Mouse (Mus musculus): Measurements from ENCODE around the gene Lmod3. TPM values are rescaled to one million over a fixed set of nuclear protein-coding genes. Genes with fewer than 3 reads are reported as not detected.

Gene Lmod3
- polyA plus RNA-seq, 1 experiment from 2014 or later = 21.6 TPM

- H3K27me3 ChIP-seq (replicated peaks; ENCODE audit: control insufficient read depth, insufficient read depth, low read length) = no peaks in the 10 kb centered on the region
- peaks cover 8% of the 10 kb centered on the region for H3K4me1 ChIP-seq (ENCODE audit: control insufficient read depth, insufficient read depth, low read length)
- H3K36me3 ChIP-seq (ENCODE audit: control insufficient read depth, insufficient read depth, low read length) = peaks cover 29% of the 10 kb centered on the region
- DNase-seq (ENCODE audit: low spot score) (peak; percentile 22), ATAC-seq (ENCODE audit: low read depth) (no peak)
- H3K4me2 ChIP-seq (ENCODE audit: low read depth, low read length) = no peak overlapping the region
- 91% methylated on average over 9 of the region's 9 CpGs for WGBS
- H3K4me3 ChIP-seq (ENCODE audit: low read depth, low read length) = no peak overlapping the region
- H3K9me3 ChIP-seq (ENCODE audit: control insufficient read depth, low read length) = no peaks in the 10 kb centered on the region
- no peak overlapping the region for H3K27ac ChIP-seq (replicated peaks; ENCODE audit: low read depth, low read length)
- H3K9ac ChIP-seq (ENCODE audit: low read depth, low read length) = no peak overlapping the region
Measured at GRCm38 (mm10) chr6:97227067-97227847, 25.3 kb downstream of the Lmod3 start.

- Histone ChIP-seq H3K4me3 (ENCODE audit: low read depth, low read length) (no peak overlapping the region), H3K4me1 (ENCODE audit: control insufficient read depth, insufficient read depth, low read length) (peaks cover 19% of the 10 kb centered on the region), H3K4me2 (ENCODE audit: low read depth, low read length) (no peak overlapping the region), H3K9me3 (ENCODE audit: control insufficient read depth, low read length) (no peaks in the 10 kb centered on the region), H3K36me3 (ENCODE audit: control insufficient read depth, insufficient read depth, low read length) (peaks cover 17% of the 10 kb centered on the region), H3K27me3 (replicated peaks; ENCODE audit: control insufficient read depth, insufficient read depth, low read length) (no peaks in the 10 kb centered on the region), H3K9ac (ENCODE audit: low read depth, low read length) (no peak overlapping the region), H3K27ac (replicated peaks; ENCODE audit: low read depth, low read length) (no peak overlapping the region)
- DNase-seq (ENCODE audit: low spot score) (no peak), ATAC-seq (ENCODE audit: low read depth) (no peak)
- WGBS = 15% methylated on average over 1 of the region's 1 CpGs
Measured at GRCm38 (mm10) chr6:97226083-97226491, 26.5 kb downstream of the Lmod3 start.

DNA sequence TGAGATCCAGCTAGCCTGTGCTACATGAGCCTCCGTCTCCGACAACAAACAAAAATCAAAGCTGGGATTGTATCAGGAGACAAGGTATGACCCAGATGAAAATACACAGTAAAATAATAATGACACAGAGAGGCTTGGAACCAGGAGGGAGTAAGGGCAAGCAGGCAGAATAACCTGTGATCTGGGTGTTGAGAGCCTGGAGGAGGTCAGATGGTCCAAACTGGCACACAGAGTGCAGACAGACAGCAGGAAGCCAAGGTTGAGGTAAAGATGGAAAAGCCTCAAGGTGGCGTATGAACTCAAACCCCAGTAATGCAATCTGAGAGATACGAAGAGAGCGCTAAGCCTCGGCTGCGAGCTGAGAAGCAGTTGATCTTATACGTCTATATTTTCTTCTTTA, 28.1 kb downstream of the Lmod3 start:
- 93% methylated on average over 8 of the region's 8 CpGs for WGBS
- H3K36me3 ChIP-seq (ENCODE audit: control insufficient read depth, insufficient read depth, low read length) = peaks cover 6% of the 10 kb centered on the region
- no peak for ATAC-seq (ENCODE audit: low read depth)
- H3K4me3 ChIP-seq (ENCODE audit: low read depth, low read length) = no peak overlapping the region
- H3K4me2 ChIP-seq (ENCODE audit: low read depth, low read length) = no peak overlapping the region
- H3K27ac ChIP-seq (replicated peaks; ENCODE audit: low read depth, low read length) = no peak overlapping the region
- DNase-seq (ENCODE audit: low spot score) = no peak
- H3K9ac ChIP-seq (ENCODE audit: low read depth, low read length) = no peak overlapping the region
- H3K27me3 ChIP-seq (replicated peaks; ENCODE audit: control insufficient read depth, insufficient read depth, low read length) = no peaks in the 10 kb centered on the region
- peaks cover 21% of the 10 kb centered on the region for H3K4me1 ChIP-seq (ENCODE audit: control insufficient read depth, insufficient read depth, low read length)
- no peaks in the 10 kb centered on the region for H3K9me3 ChIP-seq (ENCODE audit: control insufficient read depth, low read length)

DNA sequence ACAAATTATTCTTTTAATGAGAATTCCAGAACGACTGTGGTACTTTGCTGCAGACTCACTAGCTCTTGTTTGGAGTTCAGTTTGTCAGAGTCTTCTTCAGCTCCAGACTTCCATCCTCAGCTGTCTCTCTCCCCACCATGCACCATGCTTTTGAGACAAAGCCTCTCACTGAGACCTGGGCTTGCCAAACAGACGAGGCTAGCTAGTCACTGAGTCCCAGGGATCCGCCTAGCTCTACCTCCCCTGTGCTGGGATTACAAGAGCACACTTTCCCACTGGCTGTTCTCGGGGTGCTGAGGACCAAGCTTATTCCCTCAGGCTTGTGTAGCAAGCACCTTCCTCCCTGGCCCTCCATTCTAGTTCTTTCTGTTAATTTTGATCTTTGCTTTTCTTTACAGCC, 29.0 kb downstream of the Lmod3 start:
- no peak overlapping the region for H3K4me2 ChIP-seq (ENCODE audit: low read depth, low read length)
- peaks cover 21% of the 10 kb centered on the region for H3K4me1 ChIP-seq (ENCODE audit: control insufficient read depth, insufficient read depth, low read length)
- H3K4me3 ChIP-seq (ENCODE audit: low read depth, low read length) = no peak overlapping the region
- DNase-seq (ENCODE audit: low spot score) (peak; percentile 30), ATAC-seq (ENCODE audit: low read depth) (no peak)
- H3K9me3 ChIP-seq (ENCODE audit: control insufficient read depth, low read length) = no peaks in the 10 kb centered on the region
- 77% methylated on average over 4 of the region's 4 CpGs for WGBS
- H3K9ac ChIP-seq (ENCODE audit: low read depth, low read length) = no peak overlapping the region
- peak overlapping the region; percentile 53 for H3K27ac ChIP-seq (replicated peaks; ENCODE audit: low read depth, low read length)
- H3K27me3 ChIP-seq (replicated peaks; ENCODE audit: control insufficient read depth, insufficient read depth, low read length) = no peaks in the 10 kb centered on the region
- no peaks in the 10 kb centered on the region for H3K36me3 ChIP-seq (ENCODE audit: control insufficient read depth, insufficient read depth, low read length)

- peak overlapping the region; percentile 54 for H3K27ac ChIP-seq (replicated peaks; ENCODE audit: low read depth, low read length)
- DNase-seq (ENCODE audit: low spot score) (peak; percentile 86), ATAC-seq (ENCODE audit: low read depth) (peak; percentile 54; the same call in 1 of the 2 replicates)
- no peaks in the 10 kb centered on the region for H3K27me3 ChIP-seq (replicated peaks; ENCODE audit: control insufficient read depth, insufficient read depth, low read length)
- H3K36me3 ChIP-seq (ENCODE audit: control insufficient read depth, insufficient read depth, low read length) = no peaks in the 10 kb centered on the region
- H3K9ac ChIP-seq (ENCODE audit: low read depth, low read length) = no peak overlapping the region
- peaks cover 21% of the 10 kb centered on the region for H3K4me1 ChIP-seq (ENCODE audit: control insufficient read depth, insufficient read depth, low read length)
- 43% methylated on average over 5 of the region's 5 CpGs for WGBS
- peak overlapping the region; percentile 1; the same call in 1 of the 2 replicates for H3K4me2 ChIP-seq (ENCODE audit: low read depth, low read length)
- H3K4me3 ChIP-seq (ENCODE audit: low read depth, low read length) = no peak overlapping the region
- no peaks in the 10 kb centered on the region for H3K9me3 ChIP-seq (ENCODE audit: control insufficient read depth, low read length)
Measured at GRCm38 (mm10) chr6:97222931-97223467, 29.6 kb downstream of the Lmod3 start.

DNA sequence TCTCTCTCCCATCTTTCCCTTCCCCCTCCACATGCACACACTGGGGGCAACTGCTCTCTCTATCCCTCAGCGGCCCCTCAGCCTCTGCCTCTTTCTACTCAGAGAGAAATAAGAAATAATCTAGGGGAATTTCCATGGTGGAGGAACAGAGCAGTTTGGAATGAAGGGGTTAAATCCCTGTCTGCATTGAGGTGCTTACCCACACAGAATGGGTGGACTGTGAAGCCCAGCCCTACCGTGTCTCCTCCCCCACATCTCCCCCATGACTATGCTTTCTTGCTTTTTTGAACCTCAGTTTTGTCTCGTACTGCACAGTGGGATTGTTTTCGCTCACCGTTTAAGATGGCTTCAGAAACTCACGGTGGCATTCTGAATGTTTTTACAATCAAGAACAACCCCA, 30.2 kb downstream of the Lmod3 start:
- DNase-seq (ENCODE audit: low spot score) = peak; percentile 18

GRCm38 (mm10) chr6:97221205-97222025, 31.1 kb downstream of the Lmod3 start:
- no peak overlapping the region for H3K4me3 ChIP-seq (ENCODE audit: low read depth, low read length)
- DNase-seq (ENCODE audit: low spot score) = peak; percentile 32
- 0 out of 2 replicates have a peak overlapping the region, but pooled peaks have one; percentile 7 for H3K9ac ChIP-seq (ENCODE audit: low read depth, low read length)
- no peaks in the 10 kb centered on the region for H3K27me3 ChIP-seq (replicated peaks; ENCODE audit: control insufficient read depth, insufficient read depth, low read length)
- H3K4me1 ChIP-seq (ENCODE audit: control insufficient read depth, insufficient read depth, low read length) = peaks cover 21% of the 10 kb centered on the region
- H3K36me3 ChIP-seq (ENCODE audit: control insufficient read depth, insufficient read depth, low read length) = no peaks in the 10 kb centered on the region
- WGBS = 48% methylated on average over 15 of the region's 15 CpGs
- peak overlapping the region; percentile 8; the same call in 1 of the 2 replicates for H3K4me2 ChIP-seq (ENCODE audit: low read depth, low read length)
- peak; percentile 23; the same call in 1 of the 2 replicates for ATAC-seq (ENCODE audit: low read depth)
- peak overlapping the region; percentile 54 for H3K27ac ChIP-seq (replicated peaks; ENCODE audit: low read depth, low read length)
- H3K9me3 ChIP-seq (ENCODE audit: control insufficient read depth, low read length) = no peaks in the 10 kb centered on the region

More for the DNA sequence above, 30.2 kb downstream of the Lmod3 start:
- Histone ChIP-seq H3K9ac (ENCODE audit: low read depth, low read length) (no peak overlapping the region), H3K9me3 (ENCODE audit: control insufficient read depth, low read length) (no peaks in the 10 kb centered on the region), H3K36me3 (ENCODE audit: control insufficient read depth, insufficient read depth, low read length) (no peaks in the 10 kb centered on the region), H3K4me2 (ENCODE audit: low read depth, low read length) (no peak overlapping the region), H3K27me3 (replicated peaks; ENCODE audit: control insufficient read depth, insufficient read depth, low read length) (no peaks in the 10 kb centered on the region), H3K27ac (replicated peaks; ENCODE audit: low read depth, low read length) (peak overlapping the region; percentile 54), H3K4me3 (ENCODE audit: low read depth, low read length) (no peak overlapping the region), H3K4me1 (ENCODE audit: control insufficient read depth, insufficient read depth, low read length) (peaks cover 21% of the 10 kb centered on the region)
- no peak for ATAC-seq (ENCODE audit: low read depth)
- 44% methylated on average over 6 of the region's 6 CpGs for WGBS

GRCm38 (mm10) chr6:97220672-97221071, 31.9 kb downstream of the Lmod3 start:
- Histone ChIP-seq H3K4me2 (ENCODE audit: low read depth, low read length) (no peak overlapping the region), H3K9ac (ENCODE audit: low read depth, low read length) (no peak overlapping the region), H3K27me3 (replicated peaks; ENCODE audit: control insufficient read depth, insufficient read depth, low read length) (no peaks in the 10 kb centered on the region), H3K9me3 (ENCODE audit: control insufficient read depth, low read length) (no peaks in the 10 kb centered on the region), H3K4me1 (ENCODE audit: control insufficient read depth, insufficient read depth, low read length) (peaks cover 21% of the 10 kb centered on the region), H3K4me3 (ENCODE audit: low read depth, low read length) (no peak overlapping the region), H3K36me3 (ENCODE audit: control insufficient read depth, insufficient read depth, low read length) (no peaks in the 10 kb centered on the region), H3K27ac (replicated peaks; ENCODE audit: low read depth, low read length) (no peak overlapping the region)
- ATAC-seq (ENCODE audit: low read depth) (no peak), DNase-seq (ENCODE audit: low spot score) (no peak)
- WGBS = 86% methylated on average over 2 of the region's 5 CpGs
